Comparison of ENCODE assay signal across 8 mouse cellular contexts in genomic region chr1:152623375-152624270, GRCm38 (mm10).
A peak's percentile ranks its signal among the peaks of the same experiment; 100 is the strongest.
DNase-seq lines count a peak whose midpoint lies in the region; ATAC-seq and TF ChIP-seq lines count a peak whose summit lies in the region.

No protein-coding gene starts in this region.

- 37% methylated on average over 12 of the region's 12 CpGs for WGBS in forebrain, embryonic 14.5 days
- 29% methylated on average over 12 of the region's 12 CpGs for WGBS in hindbrain, embryonic 15.5 days
- WGBS in liver, embryonic 12.5 days (ENCODE audit: insufficient replicate concordance) = 33% methylated on average over 12 of the region's 12 CpGs
- WGBS in neural tube, embryonic 13.5 days = 30% methylated on average over 12 of the region's 12 CpGs

- peak overlapping the region; percentile 92 for H3K27ac ChIP-seq in gastrocnemius, adult 2 months
- H3K27ac ChIP-seq in forebrain, embryonic 14.5 days (ENCODE audit: low read depth, low read length) = no peak overlapping the region
- H3K27ac ChIP-seq in hindbrain, embryonic 15.5 days (replicated peaks) = peak overlapping the region; percentile 71; the same call in 1 of the 2 replicates
- H3K27ac ChIP-seq in liver, embryonic 12.5 days = peak overlapping the region; percentile 28; the same call in 1 of the 2 replicates
- peak overlapping the region; percentile 88 for H3K27ac ChIP-seq in neural tube, embryonic 13.5 days (replicated peaks)

- peak overlapping the region; percentile 60 for H3K4me2 ChIP-seq in forebrain, embryonic 14.5 days (ENCODE audit: low read length)
- H3K4me2 ChIP-seq in hindbrain, embryonic 15.5 days = peak overlapping the region; percentile 98
- peak overlapping the region; percentile 56 for H3K4me2 ChIP-seq in liver, embryonic 12.5 days
- peak overlapping the region; percentile 83 for H3K4me2 ChIP-seq in neural tube, embryonic 13.5 days

- intact Hi-C loops in gastrocnemius, adult 2 months (cut with DNase I) = loop anchor here (5.0 kb wide), 2 partner anchors 36 to 124 kb away; no protein-coding TSS in a partner anchor

- 0 out of 2 replicates have a peak, but pooled peaks cover 4% of the 10 kb centered on the region for H3K36me3 ChIP-seq in forebrain, embryonic 14.5 days (ENCODE audit: control insufficient read depth, insufficient read depth, low read length)
- H3K36me3 ChIP-seq in hindbrain, embryonic 15.5 days = no peaks in the 10 kb centered on the region
- H3K36me3 ChIP-seq in liver, embryonic 12.5 days = peaks cover 7% of the 10 kb centered on the region; the same call in 1 of the 2 replicates
- peaks cover 3% of the 10 kb centered on the region for H3K36me3 ChIP-seq in neural tube, embryonic 13.5 days

- H3K27me3 ChIP-seq in forebrain, embryonic 14.5 days (replicated peaks; ENCODE audit: control insufficient read depth, insufficient read depth, low read length) = no peaks in the 10 kb centered on the region
- H3K27me3 ChIP-seq in hindbrain, embryonic 15.5 days = peaks cover 2% of the 10 kb centered on the region
- peaks cover 52% of the 10 kb centered on the region for H3K27me3 ChIP-seq in liver, embryonic 12.5 days (replicated peaks)
- peaks cover 8% of the 10 kb centered on the region; the same call in 1 of the 2 replicates for H3K27me3 ChIP-seq in neural tube, embryonic 13.5 days

- peaks cover 2% of the 10 kb centered on the region; the same call in 1 of the 2 replicates for H3K4me1 ChIP-seq in forebrain, embryonic 14.5 days (ENCODE audit: control insufficient read depth, insufficient read depth, low read length)
- peaks cover 26% of the 10 kb centered on the region for H3K4me1 ChIP-seq in hindbrain, embryonic 15.5 days (replicated peaks)
- H3K4me1 ChIP-seq in liver, embryonic 12.5 days = peaks cover 23% of the 10 kb centered on the region
- H3K4me1 ChIP-seq in neural tube, embryonic 13.5 days (replicated peaks) = peaks cover 31% of the 10 kb centered on the region

- no peak for ATAC-seq in forebrain, embryonic 14.5 days
- no peak; the same call in 1 of the 2 replicates for ATAC-seq in hindbrain, embryonic 15.5 days (ENCODE audit: low FRiP score, low read depth)
- ATAC-seq in liver, embryonic 12.5 days = no peak
- no peak for ATAC-seq in neural tube, embryonic 13.5 days (ENCODE audit: low read depth)
- no peak for ATAC-seq in monocyte, adult 5-6 weeks (replicated peaks; ENCODE audit: insufficient number of reproducible peaks, low FRiP score, low TSS enrichment, poor library complexity, severe bottlenecking)

- peak; percentile 63 for DNase-seq in gastrocnemius, adult 2 months
- no peak for DNase-seq in gastrocnemius, adult 8-10 months (ENCODE audit: low spot score in 2 of 2)
- DNase-seq in forebrain, embryonic 14.5 days (ENCODE audit: low spot score) = peak; percentile 59
- DNase-seq in spleen, adult 12 weeks (ENCODE audit: low spot score) = no peak

- H3K9ac ChIP-seq in forebrain, embryonic 14.5 days (ENCODE audit: low read length) = peak overlapping the region; percentile 14; the same call in 1 of the 2 replicates
- H3K9ac ChIP-seq in hindbrain, embryonic 15.5 days = no peak overlapping the region
- peak overlapping the region; percentile 37; the same call in 1 of the 2 replicates for H3K9ac ChIP-seq in liver, embryonic 12.5 days
- H3K9ac ChIP-seq in neural tube, embryonic 13.5 days = peak overlapping the region; percentile 77

- no peaks in the 10 kb centered on the region for H3K9me3 ChIP-seq in forebrain, embryonic 14.5 days (replicated peaks; ENCODE audit: control insufficient read depth, low read length)
- H3K9me3 ChIP-seq in hindbrain, embryonic 15.5 days = no peaks in the 10 kb centered on the region
- H3K9me3 ChIP-seq in liver, embryonic 12.5 days (replicated peaks) = 0 out of 2 replicates have a peak, but pooled peaks cover 1% of the 10 kb centered on the region
- H3K9me3 ChIP-seq in neural tube, embryonic 13.5 days = peaks cover 3% of the 10 kb centered on the region; the same call in 1 of the 2 replicates

- TF ChIP-seq CTCF in gastrocnemius, adult 2 months (IDR thresholded peaks at IDR 0.05) = no peak

- peak overlapping the region; percentile 82 for H3K4me3 ChIP-seq in gastrocnemius, adult 2 months
- peak overlapping the region; percentile 49 for H3K4me3 ChIP-seq in forebrain, embryonic 14.5 days (ENCODE audit: low read depth, low read length)
- H3K4me3 ChIP-seq in hindbrain, embryonic 15.5 days = peak overlapping the region; percentile 47
- peak overlapping the region; percentile 49 for H3K4me3 ChIP-seq in liver, embryonic 12.5 days
- H3K4me3 ChIP-seq in neural tube, embryonic 13.5 days = peak overlapping the region; percentile 58

Comparison
In these comparisons a context has a peak if more than half of its experiments do, and no peak if none do; other contexts are left out.
1. DNase-seq: peak in gastrocnemius, adult 2 months (single experiment) and forebrain, embryonic 14.5 days (single experiment); none in gastrocnemius, adult 8-10 months (0 of 2) and spleen, adult 12 weeks (single experiment).
2. Peak in every context shown above with its lines, with median percentiles within 50 percentile points of each other: H3K4me3 ChIP-seq and H3K4me2 ChIP-seq.